Mouse (Mus musculus): ENCODE measurements around the gene Limch1. TPM values are rescaled to one million over a fixed set of nuclear protein-coding genes. Genes with fewer than 3 reads are reported as not detected.

Limch1 gene
- polyA plus RNA-seq, 1 experiment from 2014 or later: 55.6 TPM

DNA sequence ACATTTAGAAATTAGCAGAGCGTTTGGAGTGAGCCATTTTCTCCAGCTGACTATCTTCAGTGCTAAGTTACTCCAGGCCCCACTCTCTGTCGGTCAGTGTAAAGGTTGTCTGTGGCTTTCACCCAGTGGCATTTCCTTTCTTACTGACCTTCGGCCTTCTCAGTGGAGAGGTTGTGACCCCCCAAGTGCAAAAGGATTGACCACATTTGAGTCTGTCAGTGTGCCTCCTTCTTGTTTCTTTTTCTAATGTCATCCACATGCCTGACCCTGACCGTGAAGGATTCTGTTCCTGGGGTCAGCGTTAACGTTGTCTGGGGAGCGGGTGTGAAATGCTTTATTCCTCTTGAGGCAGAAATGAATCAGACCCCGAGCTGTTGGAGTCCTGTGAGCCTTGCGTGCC, 191.7 kb downstream of the Limch1 start:
- no peak overlapping the region for H3K4me3 ChIP-seq (ENCODE audit: low read depth, low read length)
- H3K27ac ChIP-seq (ENCODE audit: low read depth, low read length): no peak overlapping the region
- no peak overlapping the region for H3K4me2 ChIP-seq (ENCODE audit: low read length)
- ATAC-seq (no peak), DNase-seq (ENCODE audit: low spot score) (no peak)
- H3K36me3 ChIP-seq (ENCODE audit: control insufficient read depth, insufficient read depth, low read length): no peaks in the 10 kb centered on the region
- H3K9me3 ChIP-seq (replicated peaks; ENCODE audit: control insufficient read depth, low read length): no peaks in the 10 kb centered on the region
- no peaks in the 10 kb centered on the region for H3K4me1 ChIP-seq (ENCODE audit: control insufficient read depth, insufficient read depth, low read length)
- 84% methylated on average over 9 of the region's 9 CpGs for WGBS
- H3K9ac ChIP-seq (ENCODE audit: low read length): no peak overlapping the region
- H3K27me3 ChIP-seq (replicated peaks; ENCODE audit: control insufficient read depth, insufficient read depth, low read length): no peaks in the 10 kb centered on the region

- 79% methylated on average over 8 of the region's 8 CpGs for WGBS
Measured at GRCm38 (mm10) chr5:66941710-66942450, 196.3 kb downstream of the Limch1 start.

GRCm38 (mm10) chr5:66942922-66943321, 197.3 kb downstream of the Limch1 start:
- peaks cover 5% of the 10 kb centered on the region; the same call in 1 of the 2 replicates for H3K4me1 ChIP-seq (ENCODE audit: control insufficient read depth, insufficient read depth, low read length)
- H3K27ac ChIP-seq (ENCODE audit: low read depth, low read length): no peak overlapping the region
- H3K27me3 ChIP-seq (replicated peaks; ENCODE audit: control insufficient read depth, insufficient read depth, low read length): no peaks in the 10 kb centered on the region
- no peak for DNase-seq (ENCODE audit: low spot score)
- no peak overlapping the region for H3K4me3 ChIP-seq (ENCODE audit: low read depth, low read length)
- ATAC-seq: no peak
- no peaks in the 10 kb centered on the region for H3K9me3 ChIP-seq (replicated peaks; ENCODE audit: control insufficient read depth, low read length)
- H3K36me3 ChIP-seq (ENCODE audit: control insufficient read depth, insufficient read depth, low read length): no peaks in the 10 kb centered on the region
- 92% methylated on average over 2 of the region's 2 CpGs for WGBS
- no peak overlapping the region for H3K9ac ChIP-seq (ENCODE audit: low read length)
- H3K4me2 ChIP-seq (ENCODE audit: low read length): no peak overlapping the region

More at GRCm38 (mm10) chr5:66941710-66942450, 196.3 kb downstream of the Limch1 start:
- ATAC-seq (no peak), DNase-seq (ENCODE audit: low spot score) (no peak)
- Histone ChIP-seq H3K36me3 (ENCODE audit: control insufficient read depth, insufficient read depth, low read length) (no peaks in the 10 kb centered on the region), H3K4me1 (ENCODE audit: control insufficient read depth, insufficient read depth, low read length) (0 out of 2 replicates have a peak, but pooled peaks cover 3% of the 10 kb centered on the region), H3K9me3 (replicated peaks; ENCODE audit: control insufficient read depth, low read length) (no peaks in the 10 kb centered on the region), H3K27ac (ENCODE audit: low read depth, low read length) (no peak overlapping the region), H3K9ac (ENCODE audit: low read length) (no peak overlapping the region), H3K4me2 (ENCODE audit: low read length) (no peak overlapping the region), H3K27me3 (replicated peaks; ENCODE audit: control insufficient read depth, insufficient read depth, low read length) (no peaks in the 10 kb centered on the region), H3K4me3 (ENCODE audit: low read depth, low read length) (no peak overlapping the region)

DNA sequence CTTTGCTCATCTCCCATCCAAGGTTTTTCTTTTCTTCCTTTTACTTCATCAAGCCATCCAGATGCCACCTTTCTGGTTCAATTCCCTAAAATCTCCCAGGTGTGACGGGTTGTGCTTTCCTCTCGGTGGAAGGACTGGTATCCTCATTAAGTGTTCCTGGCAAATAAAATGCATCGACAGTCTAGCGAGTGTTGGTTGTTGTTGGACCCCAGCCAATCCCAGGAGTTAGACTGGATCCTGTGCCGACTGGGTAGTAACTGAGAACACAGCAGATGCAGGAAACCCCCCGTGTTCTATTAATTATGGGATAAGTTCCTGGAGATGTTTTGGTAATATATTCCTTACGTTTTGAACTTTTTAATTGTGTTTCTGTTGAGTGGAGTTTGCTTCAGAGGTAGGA, 197.9 kb downstream of the Limch1 start:
- Histone ChIP-seq H3K4me3 (ENCODE audit: low read depth, low read length) (no peak overlapping the region), H3K4me1 (ENCODE audit: control insufficient read depth, insufficient read depth, low read length) (peaks cover 9% of the 10 kb centered on the region; the same call in 1 of the 2 replicates), H3K36me3 (ENCODE audit: control insufficient read depth, insufficient read depth, low read length) (no peaks in the 10 kb centered on the region), H3K27me3 (replicated peaks; ENCODE audit: control insufficient read depth, insufficient read depth, low read length) (no peaks in the 10 kb centered on the region), H3K9me3 (replicated peaks; ENCODE audit: control insufficient read depth, low read length) (no peaks in the 10 kb centered on the region), H3K27ac (ENCODE audit: low read depth, low read length) (no peak overlapping the region), H3K9ac (ENCODE audit: low read length) (no peak overlapping the region), H3K4me2 (ENCODE audit: low read length) (no peak overlapping the region)
- DNase-seq (ENCODE audit: low spot score): peak; percentile 70
- WGBS: 43% methylated on average over 7 of the region's 7 CpGs
- no peak for ATAC-seq

GRCm38 (mm10) chr5:66947958-66948357, 202.3 kb downstream of the Limch1 start:
- no peak overlapping the region for H3K4me2 ChIP-seq (ENCODE audit: low read length)
- 22% methylated on average over 6 of the region's 6 CpGs for WGBS

DNA sequence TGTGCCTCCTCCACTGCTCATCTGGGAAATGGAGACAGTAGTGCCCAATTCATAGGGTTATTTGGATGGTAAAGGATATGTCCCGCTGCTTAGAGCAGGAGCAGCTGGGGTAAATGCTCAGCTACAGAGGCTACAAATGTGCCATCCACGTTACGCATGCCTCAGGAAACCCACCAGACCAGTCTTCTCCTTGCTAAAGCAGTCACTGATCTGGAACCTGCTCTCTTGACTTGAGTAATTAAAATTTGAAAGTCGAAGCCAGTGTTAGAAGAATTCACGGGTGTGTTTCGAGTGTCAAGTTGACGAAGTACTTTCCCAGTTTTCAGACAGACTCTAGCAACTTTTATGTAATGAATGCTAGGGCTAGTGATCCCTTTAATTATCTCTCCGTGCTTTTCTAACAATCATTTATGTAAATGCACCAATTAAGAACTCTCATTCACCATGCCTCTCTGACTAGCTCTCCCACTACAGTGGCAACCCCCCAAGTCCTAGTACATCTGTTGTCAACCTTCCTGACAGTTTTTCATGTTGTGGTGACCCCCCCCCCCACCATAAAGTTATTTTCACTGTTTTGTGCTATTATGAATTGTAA, 203.6 kb downstream of the Limch1 start:
- DNase-seq (ENCODE audit: low spot score) (peak; percentile 84), ATAC-seq (peak; percentile 63)
- Histone ChIP-seq H3K27ac (ENCODE audit: low read depth, low read length) (peak overlapping the region; percentile 83), H3K36me3 (ENCODE audit: control insufficient read depth, insufficient read depth, low read length) (no peaks in the 10 kb centered on the region), H3K4me1 (ENCODE audit: control insufficient read depth, insufficient read depth, low read length) (peaks cover 22% of the 10 kb centered on the region), H3K27me3 (replicated peaks; ENCODE audit: control insufficient read depth, insufficient read depth, low read length) (no peaks in the 10 kb centered on the region), H3K9ac (ENCODE audit: low read length) (no peak overlapping the region), H3K4me2 (ENCODE audit: low read length) (no peak overlapping the region), H3K9me3 (replicated peaks; ENCODE audit: control insufficient read depth, low read length) (peaks cover 3% of the 10 kb centered on the region; the same call in 1 of the 2 replicates), H3K4me3 (ENCODE audit: low read depth, low read length) (no peak overlapping the region)
- 17% methylated on average over 8 of the region's 8 CpGs for WGBS

More at GRCm38 (mm10) chr5:66947958-66948357, 202.3 kb downstream of the Limch1 start:
- H3K36me3 ChIP-seq (ENCODE audit: control insufficient read depth, insufficient read depth, low read length): no peaks in the 10 kb centered on the region
- peaks cover 3% of the 10 kb centered on the region; the same call in 1 of the 2 replicates for H3K9me3 ChIP-seq (replicated peaks; ENCODE audit: control insufficient read depth, low read length)
- H3K9ac ChIP-seq (ENCODE audit: low read length): no peak overlapping the region
- peak overlapping the region; percentile 86 for H3K27ac ChIP-seq (ENCODE audit: low read depth, low read length)
- DNase-seq (ENCODE audit: low spot score) (peak; percentile 89), ATAC-seq (peak; percentile 82)
- H3K27me3 ChIP-seq (replicated peaks; ENCODE audit: control insufficient read depth, insufficient read depth, low read length): no peaks in the 10 kb centered on the region
- H3K4me1 ChIP-seq (ENCODE audit: control insufficient read depth, insufficient read depth, low read length): peaks cover 18% of the 10 kb centered on the region
- H3K4me3 ChIP-seq (ENCODE audit: low read depth, low read length): no peak overlapping the region

- Histone ChIP-seq H3K36me3 (ENCODE audit: control insufficient read depth, insufficient read depth, low read length) (no peaks in the 10 kb centered on the region), H3K27ac (ENCODE audit: low read depth, low read length) (peak overlapping the region; percentile 79; the same call in 1 of the 2 replicates), H3K4me1 (ENCODE audit: control insufficient read depth, insufficient read depth, low read length) (peaks cover 19% of the 10 kb centered on the region), H3K9me3 (replicated peaks; ENCODE audit: control insufficient read depth, low read length) (peaks cover 3% of the 10 kb centered on the region; the same call in 1 of the 2 replicates), H3K27me3 (replicated peaks; ENCODE audit: control insufficient read depth, insufficient read depth, low read length) (no peaks in the 10 kb centered on the region), H3K4me3 (ENCODE audit: low read depth, low read length) (no peak overlapping the region), H3K4me2 (ENCODE audit: low read length) (no peak overlapping the region), H3K9ac (ENCODE audit: low read length) (no peak overlapping the region)
- 62% methylated on average over 3 of the region's 3 CpGs for WGBS
- DNase-seq (ENCODE audit: low spot score) (no peak), ATAC-seq (no peak)
Measured at GRCm38 (mm10) chr5:66953375-66953774, 207.7 kb downstream of the Limch1 start.

- Histone ChIP-seq H3K36me3 (ENCODE audit: control insufficient read depth, insufficient read depth, low read length) (no peaks in the 10 kb centered on the region), H3K27me3 (replicated peaks; ENCODE audit: control insufficient read depth, insufficient read depth, low read length) (no peaks in the 10 kb centered on the region), H3K9ac (ENCODE audit: low read length) (no peak overlapping the region), H3K4me2 (ENCODE audit: low read length) (no peak overlapping the region), H3K9me3 (replicated peaks; ENCODE audit: control insufficient read depth, low read length) (peaks cover 3% of the 10 kb centered on the region; the same call in 1 of the 2 replicates), H3K4me1 (ENCODE audit: control insufficient read depth, insufficient read depth, low read length) (peaks cover 14% of the 10 kb centered on the region), H3K27ac (ENCODE audit: low read depth, low read length) (peak overlapping the region; percentile 79), H3K4me3 (ENCODE audit: low read depth, low read length) (no peak overlapping the region)
- WGBS: 28% methylated on average over 7 of the region's 7 CpGs
- peak; percentile 92 for DNase-seq (ENCODE audit: low spot score)
- peak; percentile 84 for ATAC-seq
Measured at GRCm38 (mm10) chr5:66953971-66954644, 208.5 kb downstream of the Limch1 start.
